Mouse (Mus musculus): ENCODE measurements around the gene Ncoa6.

- TF ChIP-seq CTCF (IDR thresholded peaks at IDR 0.05) (no peak), EP300 (IDR thresholded peaks at IDR 0.05) (no peak)
These were observed 105.9 kb downstream of the Ncoa6 start for GRCm38 (mm10) chr2:155367635-155368284.
